Mouse (Mus musculus) hindlimb bud, embryonic 11.5 days (tissue): ENCODE data around the gene Gstp1.
"Not testable (repeated sequence)": the region's sequence is repeated elsewhere in the genome, so short reads cannot be mapped to it uniquely, and the experiment has no call there.

Experiments used
- DNase-seq: peaks from one replicate; pipeline ENCODE4 v3.0.0-alpha.2; 2012; ENCODE audit warnings: low read depth, low spot score; ENCODE audit errors: extremely low spot score

The Gstp1 gene

DNA sequence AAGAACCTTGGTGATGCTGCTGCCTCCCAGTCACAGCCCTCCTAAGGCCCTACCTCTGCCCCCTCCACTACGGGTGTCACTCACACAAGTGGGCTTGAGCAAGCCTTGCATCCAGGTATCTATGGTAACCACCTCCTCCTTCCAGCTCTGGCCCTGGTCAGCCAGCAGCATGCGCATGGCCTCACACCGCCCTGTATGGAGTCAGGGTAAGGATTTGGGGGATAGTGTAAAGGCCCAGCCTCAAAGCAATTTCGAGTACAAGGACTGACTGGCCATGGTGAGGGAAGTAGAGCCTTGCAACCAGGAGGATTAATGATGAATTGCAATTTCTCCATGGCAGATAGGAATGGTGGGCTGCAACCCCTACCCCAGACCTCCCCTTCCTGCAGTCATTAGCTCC, 3.7 kb upstream of the Gstp1 start:
- not testable (repeated sequence) for DNase-seq

DNA sequence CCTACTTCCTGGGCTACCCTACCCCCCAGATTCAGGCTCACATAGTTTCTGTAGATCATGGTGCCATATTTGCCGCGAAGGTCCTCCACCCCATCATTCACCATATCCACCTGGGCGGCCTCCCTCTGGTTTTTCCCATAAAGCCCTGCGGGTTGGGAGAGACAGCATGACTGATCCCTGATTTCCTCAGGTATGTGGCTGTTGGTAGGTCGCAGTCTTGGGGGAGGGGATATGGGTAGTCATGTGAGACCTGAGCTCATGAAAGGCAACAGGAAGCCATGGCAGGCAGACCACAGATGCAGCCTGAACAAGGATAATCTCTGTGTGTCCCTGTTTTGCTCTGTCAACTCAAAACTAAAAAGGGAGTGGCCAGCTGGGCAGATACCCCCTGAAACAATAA, 3.2 kb upstream of the Gstp1 start:
- DNase-seq: not testable (repeated sequence)

- DNase-seq: not testable (repeated sequence)
Measured at GRCm38 (mm10) chr19:4037154-4037787, 514 bp downstream of the Gstp1 start.

DNA sequence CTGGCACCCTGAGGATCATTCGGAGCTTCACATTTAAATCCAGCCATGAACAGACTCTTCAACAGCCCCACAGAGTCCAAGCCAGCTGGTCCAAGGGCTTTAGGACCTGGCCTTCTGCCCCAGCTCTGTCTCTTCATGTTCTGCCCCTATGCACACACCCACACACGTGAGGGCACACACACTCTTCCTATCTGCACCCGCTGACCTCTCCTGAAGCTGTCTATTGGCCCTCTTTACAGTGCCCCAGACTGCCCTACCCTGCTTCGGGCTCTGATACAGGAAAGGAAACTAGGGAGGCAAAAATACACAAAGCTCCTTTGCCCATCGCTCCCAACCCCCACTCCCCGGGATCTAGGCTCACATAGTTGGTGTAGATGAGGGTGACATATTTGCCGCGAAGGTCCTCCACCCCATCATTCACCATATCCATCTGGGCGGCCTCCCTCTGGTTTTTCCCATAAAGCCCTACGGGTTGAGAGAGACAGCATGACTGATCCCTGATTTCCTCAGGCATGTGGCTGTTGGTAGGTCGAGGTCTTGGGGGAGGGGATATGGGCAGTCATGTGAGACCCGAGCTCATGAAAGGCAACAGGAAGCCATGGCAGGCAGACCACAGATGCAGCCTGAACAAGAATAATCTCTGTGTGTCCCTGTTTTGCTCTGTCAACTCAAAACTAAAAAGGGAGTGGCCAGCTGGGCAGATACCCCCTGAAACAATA, 1.3 kb downstream of the Gstp1 start:
- no peak for DNase-seq

DNA sequence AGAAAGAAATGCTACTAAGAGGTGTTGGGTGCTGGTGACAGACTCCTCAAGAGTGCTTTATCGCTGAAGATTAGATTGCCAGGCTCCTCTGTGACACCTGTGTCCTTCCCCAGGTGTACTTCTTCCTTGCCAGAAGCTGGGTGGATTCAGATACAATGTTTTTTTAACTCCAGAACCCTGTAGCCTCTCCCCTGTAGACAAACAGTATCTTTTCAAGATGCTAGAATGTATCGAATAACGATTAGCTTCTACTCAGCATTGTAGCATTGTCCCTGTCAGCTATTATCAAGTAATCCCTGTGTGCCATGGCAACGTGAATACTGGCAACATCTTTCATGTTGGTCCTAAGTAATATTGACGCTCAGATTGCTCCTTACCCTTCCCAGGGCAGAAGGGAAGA, 4.0 kb downstream of the Gstp1 start:
- DNase-seq: no peak

DNA sequence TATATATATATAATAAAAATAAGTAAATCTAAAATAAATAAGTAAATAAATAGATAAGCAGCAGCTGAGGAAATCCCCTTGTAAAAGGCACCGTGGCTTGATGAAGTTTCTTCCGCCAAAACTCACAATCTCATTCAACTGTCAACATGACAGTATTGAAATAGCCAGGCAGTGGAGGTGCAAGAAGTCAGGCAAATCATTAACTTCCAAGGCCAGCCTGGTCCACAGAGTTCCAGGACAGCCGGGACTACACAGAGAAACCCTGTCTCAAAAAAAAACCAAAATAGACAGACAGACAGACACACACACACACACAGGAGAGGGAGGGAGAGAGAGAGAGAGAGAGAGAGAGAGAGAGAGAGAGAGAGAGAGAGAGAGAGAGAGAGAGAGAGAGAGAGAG, 4.5 kb downstream of the Gstp1 start:
- DNase-seq: no peak

DNA sequence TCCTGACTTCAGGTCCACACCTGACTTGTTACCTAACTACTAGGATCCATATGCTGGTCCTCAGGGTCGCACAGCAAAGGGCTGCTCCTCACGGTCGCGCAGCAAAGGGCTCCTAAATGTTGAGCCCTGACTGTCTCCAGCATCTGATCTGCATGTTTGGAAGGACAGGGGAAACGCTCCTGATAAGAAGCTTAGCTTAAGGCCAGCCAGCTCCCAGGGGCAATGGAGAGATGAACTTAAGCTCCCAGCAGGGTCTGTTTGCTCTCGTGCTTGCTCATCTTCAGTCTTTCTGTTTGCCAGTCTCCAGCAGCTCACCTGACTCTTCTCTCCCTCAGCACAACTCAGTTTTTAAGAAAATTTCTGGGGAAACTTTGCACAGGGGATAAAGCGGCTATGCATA, 5.1 kb downstream of the Gstp1 start:
- no peak for DNase-seq

DNA sequence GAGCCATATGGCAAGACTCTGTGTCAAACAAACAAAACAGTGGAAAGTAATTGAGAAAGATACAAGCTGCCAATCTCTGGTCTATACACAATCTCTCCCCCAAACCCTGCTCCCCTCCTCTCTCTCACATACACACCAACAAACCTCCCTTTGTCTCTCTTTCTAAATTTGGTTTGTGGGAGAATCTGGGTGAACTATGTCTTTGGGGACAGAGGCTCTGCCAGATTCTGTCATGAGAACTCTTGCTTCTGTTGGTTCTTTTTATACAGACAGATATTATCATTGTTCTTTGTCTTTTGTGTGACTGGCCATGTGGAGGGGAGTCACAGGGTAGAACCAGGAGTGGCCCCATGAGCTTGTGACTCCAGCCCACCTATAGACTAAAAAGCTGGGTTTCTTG, 10.2 kb downstream of the Gstp1 start:
- DNase-seq: no peak

DNA sequence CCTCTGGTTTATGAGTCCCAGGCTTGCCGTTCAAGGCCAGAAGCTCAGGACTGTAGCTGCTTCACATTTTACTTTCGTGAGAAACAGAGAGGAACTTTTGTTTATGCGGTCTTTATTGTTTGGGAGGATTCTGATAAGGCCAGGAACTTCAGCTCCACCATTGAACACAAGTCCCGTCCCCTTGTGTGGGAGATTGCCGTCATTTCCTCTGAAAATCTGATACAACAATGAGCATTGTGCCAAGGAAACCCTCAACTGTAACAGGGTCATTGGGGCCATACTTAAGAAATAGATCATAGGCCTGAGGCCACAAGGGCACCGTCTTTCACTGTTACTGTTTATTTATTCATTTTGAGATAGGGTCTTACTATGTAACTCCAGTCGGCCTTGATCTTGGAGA, 14.6 kb downstream of the Gstp1 start:
- no peak for DNase-seq

DNA sequence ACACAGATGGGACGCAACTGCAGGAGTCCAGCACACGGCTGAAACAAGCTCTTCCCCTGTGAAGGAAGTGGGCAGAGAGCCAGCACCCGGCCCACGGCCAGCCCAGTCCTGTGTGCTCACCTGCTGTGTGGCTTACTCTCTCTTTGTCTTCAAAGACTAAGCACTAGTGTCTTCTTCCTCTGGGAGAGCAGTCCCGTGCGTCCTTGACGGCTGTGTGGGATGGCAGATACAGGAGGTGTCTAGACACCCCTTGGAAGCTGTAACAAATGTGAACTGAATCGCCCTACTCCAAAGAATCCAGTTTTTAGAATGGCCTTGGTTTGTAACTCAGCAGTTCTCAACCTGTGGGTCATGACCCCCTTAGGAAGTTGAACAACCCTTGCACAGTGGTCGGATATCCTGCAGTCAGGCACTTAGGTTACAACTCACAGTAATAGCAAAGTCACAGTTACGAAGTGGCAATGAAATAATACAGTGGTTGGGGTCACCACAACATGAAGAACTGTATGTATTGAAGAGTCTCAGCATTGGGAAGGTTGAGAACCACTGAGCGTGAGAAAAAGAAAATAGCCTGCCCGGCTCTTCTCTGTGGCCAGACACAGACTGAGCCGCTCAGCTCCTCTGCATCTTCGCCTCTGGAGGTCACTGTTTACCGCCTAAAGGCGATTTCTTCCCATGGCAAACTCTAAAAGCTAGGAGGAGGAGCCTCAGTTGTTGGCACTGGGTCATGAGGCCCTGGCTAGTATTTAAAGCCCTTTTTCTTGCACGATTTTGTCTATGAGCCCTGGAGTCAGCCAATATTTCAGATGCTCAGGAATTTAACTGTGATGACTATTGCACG, 18.8 kb downstream of the Gstp1 start:
- DNase-seq: no peak

- no peak for DNase-seq
Measured at GRCm38 (mm10) chr19:4017921-4018587, 19.7 kb downstream of the Gstp1 start.

- no peak for DNase-seq
Measured at GRCm38 (mm10) chr19:4015635-4016034, 22.1 kb downstream of the Gstp1 start.

DNA sequence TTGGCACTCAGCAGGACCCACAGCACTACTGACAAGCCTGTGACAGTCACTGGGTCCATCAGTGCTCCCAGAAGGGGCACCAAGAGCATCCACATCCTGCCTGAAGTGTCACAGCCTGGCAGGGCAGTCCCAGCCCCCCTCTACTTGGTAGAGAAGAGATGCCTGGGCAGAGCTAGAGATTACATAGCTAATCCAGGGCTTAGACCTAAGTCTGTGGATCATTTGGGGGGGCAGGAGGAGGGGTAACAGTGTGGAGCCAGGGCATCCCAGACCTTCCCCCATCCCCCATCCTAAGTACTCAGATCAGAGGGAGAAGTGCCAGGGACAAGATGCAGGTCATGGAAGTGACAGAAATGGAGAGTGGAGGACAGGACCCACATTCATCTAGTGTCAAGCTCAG, 23.0 kb downstream of the Gstp1 start:
- DNase-seq: no peak

DNA sequence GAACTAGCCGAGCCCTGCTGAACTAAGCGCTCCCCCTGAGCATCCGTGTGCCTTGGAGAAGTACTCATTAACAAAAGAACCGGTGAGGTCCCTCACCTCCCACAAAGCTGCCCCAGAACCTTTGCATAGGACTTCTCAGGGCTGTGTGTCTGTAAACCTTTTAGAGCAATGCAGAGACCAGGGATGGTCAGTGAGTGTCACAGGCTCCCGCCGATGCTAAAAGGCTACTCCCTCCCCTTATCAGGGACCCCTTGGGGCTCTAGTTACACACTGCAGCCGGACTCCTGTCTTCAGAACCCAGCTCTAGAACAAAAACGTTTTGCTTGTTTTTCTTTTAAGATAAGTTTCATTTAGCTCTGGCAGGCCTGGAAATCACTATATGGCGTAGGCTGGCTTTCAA, 24.7 kb downstream of the Gstp1 start:
- no peak for DNase-seq

GRCm38 (mm10) chr19:4012432-4013022, 25.3 kb downstream of the Gstp1 start, which contains the start of gene Ndufv1:
Gene Ndufv1 (minus strand): TSS chr19:4012806.
- DNase-seq: peak; percentile 97

DNA sequence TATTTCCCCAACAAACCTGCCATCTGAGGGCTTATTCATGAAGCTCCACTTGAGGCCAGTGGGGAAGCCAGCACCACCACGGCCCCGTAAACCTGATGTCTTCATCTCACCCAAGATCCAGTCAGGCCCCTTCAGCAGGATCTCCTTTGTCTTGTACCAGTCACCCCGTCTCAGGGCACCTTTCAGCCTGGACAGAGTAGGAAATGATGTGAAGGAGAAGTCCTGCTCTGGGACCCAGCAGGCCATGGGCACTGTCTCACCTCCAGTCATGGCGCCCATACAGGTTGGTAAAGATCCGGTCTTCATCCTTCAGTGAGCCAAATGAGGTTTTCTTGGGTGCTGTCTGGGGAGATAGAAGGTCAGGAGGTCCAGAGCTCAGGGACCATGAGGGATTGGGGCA, 26.7 kb downstream of the Gstp1 start:
- DNase-seq: no peak

DNA sequence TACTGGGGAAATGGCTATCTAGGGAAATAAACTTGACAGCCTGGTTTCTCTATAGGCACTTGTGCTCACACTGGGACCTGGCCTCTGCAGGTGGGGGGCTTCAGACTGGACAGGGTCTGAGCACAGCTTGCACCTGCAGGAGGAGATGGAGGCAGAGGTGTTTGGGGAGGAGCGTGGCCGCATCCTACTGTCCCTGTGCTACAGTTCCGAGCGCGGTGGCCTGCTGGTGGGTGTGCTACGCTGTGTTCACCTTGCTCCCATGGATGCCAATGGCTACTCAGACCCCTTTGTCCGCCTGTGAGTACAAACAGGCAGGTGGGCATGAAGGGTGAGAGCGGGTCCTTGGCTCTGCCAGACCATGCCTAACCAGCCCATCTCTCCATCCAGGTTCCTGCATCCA, 31.8 kb downstream of the Gstp1 start:
- no peak for DNase-seq

GRCm38 (mm10) chr19:4005091-4005490, 32.7 kb downstream of the Gstp1 start:
- DNase-seq: no peak

GRCm38 (mm10) chr19:4004331-4004730, 33.5 kb downstream of the Gstp1 start:
- no peak for DNase-seq

GRCm38 (mm10) chr19:4003641-4004040, 34.1 kb downstream of the Gstp1 start:
- no peak for DNase-seq

- no peak for DNase-seq
Measured at GRCm38 (mm10) chr19:4003112-4003511, 34.7 kb downstream of the Gstp1 start, which contains the start of gene Doc2g. Gene Doc2g (plus strand): TSS chr19:4003313.
